Mouse (Mus musculus) forebrain, embryonic 13.5 days (tissue): Measurements from ENCODE around the gene Cdr2. TPM values are rescaled to one million over a fixed set of nuclear protein-coding genes. Genes with fewer than 3 reads are reported as not detected.
"Not testable (repeated sequence)": the region's sequence is repeated elsewhere in the genome, so short reads cannot be mapped to it uniquely, and the experiment has no call there.

ENCODE experiments used
- ATAC-seq: fragments of 200-750 bp; cut with Nextera tagmentation; 2 replicates; pipeline ENCODE4 v1.8.0; 2017
- H3K27ac ChIP-seq: fragments of 300-500 bp; sonication (generic); 2 replicates; pipeline ENCODE4 v1.5.1; 2015; ENCODE audit warnings: inconsistent platforms, mild to moderate bottlenecking, moderate library complexity
- H3K27me3 ChIP-seq: fragments of 300-500 bp; sonication (generic); 2 replicates; pipeline ENCODE4 v1.6.1; 2015; ENCODE audit warnings: mild to moderate bottlenecking, inconsistent platforms
- H3K36me3 ChIP-seq: fragments of 300-500 bp; sonication (generic); 2 replicates; pipeline ENCODE4 v1.6.1; 2015; ENCODE audit warnings: mild to moderate bottlenecking, inconsistent platforms; ENCODE audit not compliant: poor library complexity, severe bottlenecking
- H3K4me1 ChIP-seq: fragments of 300-500 bp; sonication (generic); 2 replicates; pipeline ENCODE4 v1.6.1; 2015; ENCODE audit warnings: inconsistent platforms
- H3K4me2 ChIP-seq: fragments of 300-500 bp; sonication (generic); 2 replicates; pipeline ENCODE4 v1.6.1; 2015; ENCODE audit warnings: inconsistent platforms, mild to moderate bottlenecking, moderate library complexity
- H3K4me3 ChIP-seq: fragments of 300-500 bp; sonication (generic); 2 replicates; pipeline ENCODE4 v1.5.1; 2015; ENCODE audit warnings: mild to moderate bottlenecking, inconsistent platforms
- H3K9ac ChIP-seq: fragments of 300-500 bp; sonication (generic); 2 replicates; pipeline ENCODE4 v1.6.1; 2015; ENCODE audit warnings: mild to moderate bottlenecking, inconsistent platforms
- H3K9me3 ChIP-seq: fragments of 300-500 bp; sonication (generic); replicated peaks from 2 replicates; pipeline ENCODE4 v1.6.1; 2016; ENCODE audit warnings: inconsistent platforms
- WGBS: fragments of 180-500 bp; shearing (Covaris S2); methylation state at CpG from one replicate; pipeline ENCODE4 v1.1.7; 2015; 5-methylcytosine and 5-hydroxymethylcytosine counted together
- polyA plus RNA-seq: library from polyadenylated mRNA; unstranded; fragments of >200 nt; fragmentation: Nextera tagmentation; extraction: Ambion mirVana; gene quantifications from 2 replicates; pipeline ENCODE4 v1.2.1, GENCODE M21; 2015

The Cdr2 gene
- polyA plus RNA-seq, 1 experiment from 2014 or later = 11.1 TPM

- peaks cover 29% of the 10 kb centered on the region for H3K36me3 ChIP-seq
- no peak overlapping the region for H3K27ac ChIP-seq
- no peak for ATAC-seq
- no peak overlapping the region for H3K4me3 ChIP-seq
- no peaks in the 10 kb centered on the region for H3K9me3 ChIP-seq
- no peak overlapping the region for H3K4me2 ChIP-seq
- 85% methylated on average over 3 of the region's 3 CpGs for WGBS
- no peak overlapping the region for H3K9ac ChIP-seq
- no peaks in the 10 kb centered on the region for H3K27me3 ChIP-seq
- H3K4me1 ChIP-seq = no peaks in the 10 kb centered on the region
Observed at GRCm38 (mm10) chr7:120961893-120962292, 20.2 kb downstream of the Cdr2 start.

DNA sequence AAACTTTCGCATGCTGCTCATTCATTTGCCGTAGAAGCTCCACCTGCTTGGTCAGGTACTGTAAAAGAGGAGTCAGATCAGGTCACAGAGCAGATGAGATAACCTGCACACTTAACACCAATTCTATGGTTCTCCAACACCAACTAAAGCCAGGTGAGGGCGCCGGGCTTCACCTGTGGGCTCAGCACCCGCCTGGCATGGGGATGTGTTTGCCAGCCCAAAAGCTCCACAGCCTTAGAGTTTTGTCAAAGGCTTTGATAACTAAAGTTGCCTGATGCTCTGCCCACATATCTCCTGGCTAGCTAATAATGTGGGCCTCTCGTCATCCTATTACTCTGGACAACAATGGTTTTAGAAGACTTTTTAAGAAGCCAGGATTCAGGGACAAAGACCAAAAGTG lies 21.5 kb downstream of the Cdr2 start:
- WGBS = 82% methylated on average over 6 of the region's 6 CpGs
- no peak for ATAC-seq

DNA sequence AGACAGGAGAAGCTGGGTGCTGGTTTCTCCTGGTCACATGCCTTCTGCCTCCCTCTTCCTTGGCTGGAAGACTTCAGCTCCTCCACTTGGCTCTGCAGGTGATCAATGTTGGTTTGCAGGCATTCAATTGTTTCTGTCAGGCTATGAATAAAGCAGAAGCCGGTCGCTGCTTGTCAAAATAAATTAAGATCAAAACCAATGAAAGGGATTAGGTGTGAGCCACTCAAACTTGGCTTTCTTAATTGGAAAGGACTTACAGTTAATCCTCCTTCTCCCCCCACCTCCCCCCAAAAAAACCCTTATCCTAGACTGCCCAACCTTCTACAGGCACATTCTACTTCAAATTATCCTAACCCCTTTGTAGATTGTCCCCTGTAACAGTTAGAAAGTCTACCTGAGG lies 22.0 kb downstream of the Cdr2 start:
- H3K9ac ChIP-seq = no peak overlapping the region
- H3K9me3 ChIP-seq = no peaks in the 10 kb centered on the region
- no peaks in the 10 kb centered on the region for H3K4me1 ChIP-seq
- no peak overlapping the region for H3K4me2 ChIP-seq
- H3K36me3 ChIP-seq = peaks cover 38% of the 10 kb centered on the region
- no peaks in the 10 kb centered on the region for H3K27me3 ChIP-seq
- no peak for ATAC-seq
- no peak overlapping the region for H3K27ac ChIP-seq
- H3K4me3 ChIP-seq = no peak overlapping the region
- 34% methylated on average over 2 of the region's 2 CpGs for WGBS

More for the DNA sequence above, 21.5 kb downstream of the Cdr2 start:
- no peak overlapping the region for H3K4me3 ChIP-seq
- H3K27ac ChIP-seq = no peak overlapping the region
- no peak overlapping the region for H3K4me2 ChIP-seq
- no peaks in the 10 kb centered on the region for H3K9me3 ChIP-seq
- no peak overlapping the region for H3K9ac ChIP-seq
- peaks cover 38% of the 10 kb centered on the region for H3K36me3 ChIP-seq
- no peaks in the 10 kb centered on the region for H3K4me1 ChIP-seq
- no peaks in the 10 kb centered on the region for H3K27me3 ChIP-seq

GRCm38 (mm10) chr7:120953591-120953990 lies 28.5 kb downstream of the Cdr2 start:
- not testable (repeated sequence) for H3K27me3 ChIP-seq, H3K4me1 ChIP-seq, H3K27ac ChIP-seq, H3K4me2 ChIP-seq, H3K9me3 ChIP-seq, H3K4me3 ChIP-seq, H3K9ac ChIP-seq
- peak; percentile 57; the same call in 1 of the 2 replicates for ATAC-seq
- H3K36me3 ChIP-seq = peaks cover 34% of the 10 kb centered on the region
- 80% methylated on average over 7 of the region's 7 CpGs for WGBS

DNA sequence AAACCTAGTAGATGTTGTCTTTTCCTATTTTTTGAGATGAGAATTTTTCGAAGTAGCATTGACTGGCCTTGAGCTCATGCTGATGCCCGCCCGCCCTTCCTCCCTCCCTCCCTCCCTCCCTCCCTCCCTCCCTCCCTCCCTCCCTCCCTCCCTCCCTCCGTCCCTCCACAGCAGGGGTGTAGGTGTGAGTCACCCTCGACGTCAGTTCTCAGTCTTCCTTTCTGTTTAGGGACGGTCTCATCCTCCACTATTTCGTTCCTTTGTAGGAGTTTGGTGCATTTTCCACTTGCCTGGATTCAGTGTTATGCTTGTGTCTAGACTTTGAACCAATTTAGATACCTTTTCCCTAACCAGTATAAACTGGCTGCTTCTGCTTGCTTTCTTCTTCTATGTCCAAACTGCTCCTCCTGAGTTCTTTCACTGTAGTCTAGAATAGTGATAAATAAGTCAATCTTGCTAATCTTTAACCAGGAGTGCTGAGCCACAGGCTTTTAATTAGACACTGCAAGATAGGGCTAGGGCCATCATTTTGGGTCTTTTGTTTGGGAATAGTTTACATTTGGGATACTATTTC lies 38.1 kb downstream of the Cdr2 start:
- no peaks in the 10 kb centered on the region for H3K27me3 ChIP-seq
- no peak overlapping the region for H3K4me3 ChIP-seq
- no peak overlapping the region for H3K4me2 ChIP-seq
- no peak overlapping the region for H3K27ac ChIP-seq
- no peaks in the 10 kb centered on the region for H3K4me1 ChIP-seq
- H3K9me3 ChIP-seq = no peaks in the 10 kb centered on the region
- H3K9ac ChIP-seq = no peak overlapping the region
- peaks cover 74% of the 10 kb centered on the region for H3K36me3 ChIP-seq
- no peak for ATAC-seq
- 80% methylated on average over 5 of the region's 8 CpGs for WGBS

DNA sequence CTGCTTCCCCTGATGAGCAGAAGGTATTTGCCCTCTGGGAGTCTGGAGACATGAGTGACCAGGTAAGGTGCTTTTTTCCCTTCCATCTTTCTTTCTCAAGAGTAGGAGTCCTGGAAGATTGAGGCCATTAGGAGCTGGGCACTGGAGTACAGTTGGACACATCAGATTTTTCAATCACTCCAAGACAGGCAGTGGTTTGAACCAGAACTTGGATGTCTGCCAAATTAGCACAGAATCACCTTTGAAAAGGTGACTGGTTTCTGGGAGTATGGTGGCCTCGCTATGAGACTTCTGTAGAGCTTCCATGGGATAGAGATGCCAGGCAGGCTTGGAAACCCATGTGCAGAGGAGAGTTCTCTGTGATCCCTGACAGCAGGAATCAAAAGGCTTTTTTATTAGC lies 39.6 kb downstream of the Cdr2 start:
- Histone ChIP-seq H3K36me3 (peaks cover 78% of the 10 kb centered on the region), H3K27ac (no peak overlapping the region), H3K4me3 (no peak overlapping the region), H3K4me1 (no peaks in the 10 kb centered on the region), H3K4me2 (no peak overlapping the region), H3K9me3 (no peaks in the 10 kb centered on the region), H3K27me3 (no peaks in the 10 kb centered on the region), H3K9ac (no peak overlapping the region)
- 73% methylated on average over 1 of the region's 1 CpGs for WGBS
- no peak for ATAC-seq

GRCm38 (mm10) chr7:120941214-120941613 lies 40.9 kb downstream of the Cdr2 start:
- peaks cover 89% of the 10 kb centered on the region for H3K36me3 ChIP-seq
- no peak overlapping the region for H3K4me3 ChIP-seq
- H3K9ac ChIP-seq = no peak overlapping the region
- no peak for ATAC-seq
- no peaks in the 10 kb centered on the region for H3K9me3 ChIP-seq
- WGBS = 96% methylated on average over 6 of the region's 6 CpGs
- H3K4me2 ChIP-seq = no peak overlapping the region
- no peak overlapping the region for H3K27ac ChIP-seq
- no peaks in the 10 kb centered on the region for H3K27me3 ChIP-seq
- H3K4me1 ChIP-seq = no peaks in the 10 kb centered on the region

DNA sequence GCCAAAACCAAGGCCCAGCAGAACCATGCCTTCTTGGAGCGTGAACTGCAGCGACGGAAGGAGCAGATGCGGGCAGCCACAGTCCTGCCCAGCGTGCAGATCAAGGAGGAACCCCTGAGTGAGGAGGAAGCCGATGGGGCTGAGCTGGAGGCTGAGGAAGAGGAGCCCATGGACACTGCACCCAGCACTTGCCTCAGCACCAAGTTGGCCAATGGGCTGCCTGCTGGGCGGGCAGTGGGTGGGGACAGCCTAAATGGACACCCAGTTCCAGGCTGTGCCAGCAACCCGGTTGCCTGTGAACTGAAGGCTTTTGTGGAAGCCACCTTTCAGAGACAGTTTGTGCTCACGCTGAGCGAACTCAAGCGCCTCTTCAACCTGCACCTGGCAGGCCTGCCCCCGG lies 41.8 kb downstream of the Cdr2 start:
- H3K9me3 ChIP-seq = no peaks in the 10 kb centered on the region
- ATAC-seq = no peak
- H3K9ac ChIP-seq = no peak overlapping the region
- H3K27me3 ChIP-seq = no peaks in the 10 kb centered on the region
- WGBS = 90% methylated on average over 12 of the region's 12 CpGs
- no peaks in the 10 kb centered on the region for H3K4me1 ChIP-seq
- no peak overlapping the region for H3K27ac ChIP-seq
- H3K4me3 ChIP-seq = no peak overlapping the region
- H3K4me2 ChIP-seq = no peak overlapping the region
- peaks cover 90% of the 10 kb centered on the region for H3K36me3 ChIP-seq

DNA sequence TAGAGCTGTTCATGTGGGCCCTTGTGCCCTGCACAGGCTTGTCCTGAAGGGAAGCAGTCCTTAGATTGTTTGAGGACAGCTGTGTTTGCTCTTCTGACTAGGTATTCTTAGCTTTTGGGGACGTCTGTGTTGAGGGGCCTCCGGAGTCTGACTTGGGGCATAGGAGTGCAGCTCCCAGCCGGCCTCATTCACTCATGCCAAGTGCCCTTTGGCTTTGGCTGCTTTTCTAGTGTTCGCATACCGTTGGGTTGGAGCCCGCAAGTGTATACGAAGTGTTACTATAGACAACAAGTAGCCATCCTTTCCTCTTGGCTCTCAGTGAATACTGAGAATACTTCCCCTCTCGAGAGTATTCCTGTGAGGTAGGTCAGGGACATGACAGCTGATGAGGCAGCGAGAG lies 43.9 kb downstream of the Cdr2 start:
- ATAC-seq = no peak
- no peak overlapping the region for H3K9ac ChIP-seq
- H3K36me3 ChIP-seq = peaks cover 94% of the 10 kb centered on the region
- H3K27ac ChIP-seq = no peak overlapping the region
- H3K4me2 ChIP-seq = no peak overlapping the region
- no peaks in the 10 kb centered on the region for H3K9me3 ChIP-seq
- no peaks in the 10 kb centered on the region for H3K27me3 ChIP-seq
- H3K4me1 ChIP-seq = no peaks in the 10 kb centered on the region
- WGBS = 85% methylated on average over 9 of the region's 9 CpGs
- H3K4me3 ChIP-seq = no peak overlapping the region

DNA sequence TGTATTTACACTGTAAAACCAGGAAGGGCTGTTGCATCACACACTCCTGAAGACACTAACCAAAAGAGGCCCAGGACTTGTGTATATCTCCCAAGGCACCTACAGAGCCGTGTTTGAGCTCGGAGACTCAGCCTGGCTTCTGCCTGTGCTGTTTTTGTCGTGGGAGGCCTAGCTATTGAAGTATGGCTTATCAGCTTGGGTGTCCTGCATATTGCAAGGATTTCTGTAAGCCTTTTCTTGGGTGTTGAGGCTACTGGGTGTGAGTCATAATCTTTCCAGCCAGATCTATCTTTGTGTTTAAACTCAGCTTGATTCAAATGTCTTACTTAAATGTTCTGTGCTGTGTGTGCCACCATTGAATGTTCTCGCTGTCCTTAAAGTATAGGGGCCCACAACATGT lies 45.6 kb downstream of the Cdr2 start:
- WGBS = 88% methylated on average over 4 of the region's 4 CpGs
- Histone ChIP-seq H3K36me3 (peaks cover 93% of the 10 kb centered on the region), H3K4me2 (no peak overlapping the region), H3K4me3 (no peak overlapping the region), H3K4me1 (no peaks in the 10 kb centered on the region), H3K27me3 (no peaks in the 10 kb centered on the region), H3K9me3 (no peaks in the 10 kb centered on the region), H3K27ac (no peak overlapping the region), H3K9ac (no peak overlapping the region)
- ATAC-seq = no peak

- ATAC-seq = peak; percentile 70; the same call in 1 of the 2 replicates
Observed at GRCm38 (mm10) chr7:120934716-120935115, 47.4 kb downstream of the Cdr2 start.

GRCm38 (mm10) chr7:120933680-120934195 lies 48.4 kb downstream of the Cdr2 start:
- Histone ChIP-seq H3K4me1 (no peaks in the 10 kb centered on the region), H3K9me3 (no peaks in the 10 kb centered on the region), H3K36me3 (peaks cover 93% of the 10 kb centered on the region), H3K9ac (no peak overlapping the region), H3K4me3 (no peak overlapping the region), H3K27ac (no peak overlapping the region), H3K27me3 (no peaks in the 10 kb centered on the region), H3K4me2 (no peak overlapping the region)
- 89% methylated on average over 4 of the region's 5 CpGs for WGBS
- ATAC-seq = no peak

More at GRCm38 (mm10) chr7:120934716-120935115, 47.4 kb downstream of the Cdr2 start:
- Histone ChIP-seq H3K27ac (no peak overlapping the region), H3K4me3 (no peak overlapping the region), H3K36me3 (peaks cover 93% of the 10 kb centered on the region), H3K4me1 (no peaks in the 10 kb centered on the region), H3K4me2 (no peak overlapping the region), H3K9ac (no peak overlapping the region), H3K9me3 (no peaks in the 10 kb centered on the region), H3K27me3 (no peaks in the 10 kb centered on the region)
- WGBS = 21% methylated on average over 5 of the region's 5 CpGs

GRCm38 (mm10) chr7:120933110-120933509 lies 49.0 kb downstream of the Cdr2 start:
- peaks cover 93% of the 10 kb centered on the region for H3K36me3 ChIP-seq
- H3K4me1 ChIP-seq = no peaks in the 10 kb centered on the region
- WGBS = 91% methylated on average over 7 of the region's 7 CpGs
- no peaks in the 10 kb centered on the region for H3K9me3 ChIP-seq
- no peak overlapping the region for H3K4me3 ChIP-seq
- no peaks in the 10 kb centered on the region for H3K27me3 ChIP-seq
- no peak overlapping the region for H3K27ac ChIP-seq
- ATAC-seq = no peak
- H3K9ac ChIP-seq = no peak overlapping the region
- no peak overlapping the region for H3K4me2 ChIP-seq
